Mouse (Mus musculus) lung, postnatal 14 days (tissue): ENCODE measurements around the gene Dmpk.

ENCODE experiments used
- DNase-seq: peaks from one replicate; pipeline ENCODE4 v3.0.0; 2021

Gene Dmpk

DNA sequence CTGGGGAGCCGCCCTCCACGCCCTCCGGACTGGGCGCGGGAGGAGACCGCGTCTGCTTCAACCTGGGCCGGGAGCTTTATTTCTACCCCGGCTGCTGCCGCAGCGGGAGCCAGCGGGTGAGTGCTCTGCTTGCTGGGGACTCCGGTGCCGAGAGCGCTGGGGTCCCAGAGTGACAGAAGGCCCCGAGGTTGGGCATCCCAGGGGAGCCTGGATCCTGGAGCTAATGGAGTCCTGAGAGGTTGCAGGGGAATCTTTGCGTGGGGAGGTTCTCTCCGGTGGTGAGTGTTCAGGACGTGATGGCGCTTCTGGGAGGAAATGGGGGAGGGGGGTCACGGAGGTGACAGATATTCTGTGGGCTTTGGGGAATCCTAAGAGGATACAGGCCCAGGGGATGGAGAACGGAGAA, 7.1 kb upstream of the Dmpk start:
- DNase-seq: no peak

GRCm38 (mm10) chr7:19077761-19078160, 5.9 kb upstream of the Dmpk start:
- peak; percentile 49 for DNase-seq

DNA sequence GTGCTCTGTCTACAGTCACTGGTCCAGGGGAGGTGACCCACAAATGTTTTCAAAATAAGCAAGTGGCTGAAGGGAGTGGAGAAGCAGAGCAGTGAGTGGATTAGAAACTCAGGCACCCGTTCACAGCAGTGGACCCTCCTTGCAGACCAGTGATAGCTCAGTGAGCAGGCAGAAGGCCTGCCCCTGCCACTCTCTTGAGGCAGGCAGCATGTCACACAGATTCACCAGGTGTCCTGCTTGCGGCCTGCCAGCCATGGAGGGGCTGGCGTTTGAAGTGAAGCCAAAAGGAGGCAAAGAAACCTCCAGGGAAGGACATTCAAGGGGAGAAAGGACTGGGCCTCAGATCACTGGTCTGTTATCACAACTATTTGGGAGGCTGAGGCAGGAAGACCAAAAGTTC, 4.9 kb upstream of the Dmpk start:
- DNase-seq: no peak

- DNase-seq: no peak
Observed at GRCm38 (mm10) chr7:19080451-19080950, 3.1 kb upstream of the Dmpk start.

DNA sequence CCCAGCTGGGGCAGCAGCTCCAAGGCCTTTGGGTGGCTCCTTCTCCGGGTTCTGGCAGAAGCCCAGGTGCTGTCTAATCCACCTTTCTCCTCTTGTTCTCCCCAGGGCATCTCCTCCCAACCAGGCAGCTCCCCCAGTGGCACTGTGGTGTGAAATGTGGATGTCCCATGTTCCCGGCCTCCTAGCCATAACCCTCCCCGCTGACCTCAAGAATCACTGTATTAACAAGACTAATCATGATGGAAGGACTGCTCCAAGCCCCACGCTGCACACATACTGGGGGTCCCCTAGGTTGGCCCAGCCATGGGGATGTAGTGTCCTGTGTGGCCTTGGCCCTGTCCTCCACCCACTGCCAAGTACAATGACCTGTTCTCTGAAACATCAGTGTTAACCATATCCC, 1.5 kb upstream of the Dmpk start:
- DNase-seq: no peak

DNA sequence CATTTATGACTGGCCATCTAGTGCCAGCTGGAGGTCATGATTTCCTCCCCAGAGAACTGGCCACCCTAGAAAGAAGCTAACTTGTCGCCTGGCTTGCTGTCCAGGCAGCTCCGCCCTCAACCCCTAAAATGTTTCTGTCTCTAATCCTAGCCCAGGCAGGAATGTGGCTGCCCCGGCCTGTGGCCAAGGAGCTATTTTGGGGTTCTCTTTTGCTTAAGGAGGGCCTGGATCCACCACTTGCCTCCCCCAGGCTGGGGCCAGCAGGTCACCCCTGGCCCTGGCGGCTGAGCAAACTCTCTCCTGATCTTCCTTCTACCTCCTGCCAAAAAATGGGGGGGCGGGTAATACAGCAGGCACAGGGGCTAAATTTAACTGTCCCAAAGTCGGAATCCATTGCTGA, 553 bp upstream of the Dmpk start:
- peak; percentile 56 for DNase-seq

DNA sequence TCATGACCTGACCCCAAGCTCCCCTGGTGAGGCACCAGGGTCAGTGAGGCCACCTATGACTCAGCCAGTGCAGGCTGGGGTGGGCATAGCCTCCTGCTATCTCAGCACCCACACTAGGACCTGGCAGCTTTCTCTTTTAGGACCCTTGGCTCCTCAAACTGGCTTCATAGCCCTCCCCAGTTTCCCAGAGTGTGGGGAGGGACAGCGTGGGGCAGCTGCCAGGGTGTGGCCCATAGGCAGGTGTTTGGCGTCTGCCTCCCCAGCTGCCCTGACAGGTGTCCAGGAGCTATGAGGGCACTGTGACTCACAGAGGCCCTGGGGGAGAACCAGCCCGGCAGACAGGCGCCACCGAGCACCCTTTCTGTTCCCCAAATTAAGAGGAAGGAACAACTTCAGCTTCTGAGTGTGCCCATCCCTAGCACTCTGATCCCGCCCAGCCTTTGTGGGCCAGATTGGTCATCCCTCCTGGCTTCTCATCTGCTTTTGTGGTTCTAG, 675 bp downstream of the Dmpk start:
- no peak for DNase-seq

GRCm38 (mm10) chr7:19084921-19085473, 1.3 kb downstream of the Dmpk start:
- no peak for DNase-seq

GRCm38 (mm10) chr7:19085495-19085894, 1.8 kb downstream of the Dmpk start:
- DNase-seq: no peak

DNA sequence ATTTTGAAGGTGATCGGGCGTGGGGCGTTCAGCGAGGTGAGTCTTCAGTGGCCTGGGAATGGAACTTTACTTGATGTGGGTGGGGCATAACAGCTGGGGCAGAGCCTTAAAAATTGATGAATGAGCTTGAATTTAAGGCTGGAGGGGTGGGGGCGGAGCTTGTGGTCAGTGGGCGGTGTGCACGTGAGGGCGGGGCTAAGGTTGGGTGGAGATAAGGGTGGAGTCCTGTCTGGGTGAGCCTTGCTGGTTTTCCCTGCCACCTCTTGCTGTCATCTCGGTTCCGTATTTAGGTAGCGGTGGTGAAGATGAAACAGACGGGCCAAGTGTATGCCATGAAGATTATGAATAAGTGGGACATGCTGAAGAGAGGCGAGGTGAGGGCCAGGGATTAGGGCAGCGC, 2.4 kb downstream of the Dmpk start:
- peak; percentile 64 for DNase-seq

- no peak for DNase-seq
Observed at GRCm38 (mm10) chr7:19086760-19087159, 3.1 kb downstream of the Dmpk start.

DNA sequence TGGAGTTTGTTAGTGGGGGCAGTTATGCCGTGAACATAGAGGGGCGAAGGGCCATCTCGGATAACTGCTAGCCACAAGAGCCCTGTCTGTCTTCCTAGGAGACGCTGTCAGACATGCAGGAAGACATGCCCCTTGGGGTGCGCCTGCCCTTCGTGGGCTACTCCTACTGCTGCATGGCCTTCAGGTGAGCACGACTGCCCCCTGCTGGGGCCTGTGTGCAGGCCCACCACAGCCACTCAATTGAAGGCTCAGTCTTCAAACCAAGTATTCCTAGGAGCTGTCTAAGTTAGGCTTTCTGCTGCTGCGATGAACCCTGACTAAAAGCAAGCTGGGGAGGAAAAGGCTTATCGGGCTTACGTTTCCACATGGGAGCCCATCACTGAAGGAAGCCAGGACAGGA, 5.2 kb downstream of the Dmpk start:
- peak; percentile 77 for DNase-seq

DNA sequence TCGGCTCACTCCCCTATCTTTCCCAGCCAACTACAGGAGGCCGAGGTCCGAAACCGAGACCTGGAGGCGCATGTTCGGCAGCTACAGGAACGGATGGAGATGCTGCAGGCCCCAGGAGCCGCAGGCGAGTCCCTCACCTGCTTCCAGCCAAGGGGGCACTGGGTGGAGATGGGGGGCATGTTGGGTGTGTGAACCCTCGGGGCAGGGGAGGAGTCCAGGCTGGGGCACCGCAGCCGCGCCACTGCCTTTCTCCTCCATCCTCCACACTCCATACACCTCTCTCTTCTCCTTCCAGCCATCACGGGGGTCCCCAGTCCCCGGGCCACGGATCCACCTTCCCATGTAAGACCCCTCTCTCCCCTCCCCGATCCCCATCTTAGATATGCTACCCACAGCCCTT, 8.3 kb downstream of the Dmpk start:
- no peak for DNase-seq

DNA sequence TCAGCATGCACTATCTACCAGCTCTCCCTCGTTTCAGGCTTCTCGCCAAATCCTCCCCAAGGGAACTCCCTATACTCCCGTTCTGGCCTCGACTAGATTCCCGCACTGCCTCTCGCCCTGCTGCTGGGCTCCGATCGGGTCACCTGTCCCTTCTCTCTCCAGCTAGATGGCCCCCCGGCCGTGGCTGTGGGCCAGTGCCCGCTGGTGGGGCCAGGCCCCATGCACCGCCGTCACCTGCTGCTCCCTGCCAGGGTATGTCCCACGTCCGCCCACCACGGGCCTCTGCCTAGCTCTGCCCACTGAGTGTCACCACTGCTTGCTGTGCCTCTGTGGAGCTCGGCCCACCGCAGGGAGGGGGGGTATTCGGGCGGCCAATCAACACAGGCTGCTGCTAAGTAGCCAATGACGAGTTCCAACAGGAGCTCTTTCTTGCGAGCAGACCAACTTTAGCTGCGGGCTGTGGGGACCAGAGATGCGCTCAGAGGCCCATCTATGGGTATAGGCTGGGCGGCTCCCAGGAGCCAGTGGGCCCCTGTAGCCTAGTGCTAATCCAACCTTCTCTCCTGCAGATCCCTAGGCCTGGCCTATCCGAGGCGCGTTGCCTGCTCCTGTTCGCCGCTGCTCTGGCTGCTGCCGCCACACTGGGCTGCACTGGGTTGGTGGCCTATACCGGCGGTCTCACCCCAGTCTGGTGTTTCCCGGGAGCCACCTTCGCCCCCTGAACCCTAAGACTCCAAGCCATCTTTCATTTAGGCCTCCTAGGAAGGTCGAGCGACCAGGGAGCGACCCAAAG, 8.9 kb downstream of the Dmpk start:
- peak; percentile 38 for DNase-seq

DNA sequence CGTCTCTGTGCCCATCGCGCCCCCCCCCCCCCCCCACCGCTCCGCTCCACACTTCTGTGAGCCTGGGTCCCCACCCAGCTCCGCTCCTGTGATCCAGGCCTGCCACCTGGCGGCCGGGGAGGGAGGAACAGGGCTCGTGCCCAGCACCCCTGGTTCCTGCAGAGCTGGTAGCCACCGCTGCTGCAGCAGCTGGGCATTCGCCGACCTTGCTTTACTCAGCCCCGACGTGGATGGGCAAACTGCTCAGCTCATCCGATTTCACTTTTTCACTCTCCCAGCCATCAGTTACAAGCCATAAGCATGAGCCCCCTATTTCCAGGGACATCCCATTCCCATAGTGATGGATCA, 9.5 kb downstream of the Dmpk start:
- peak; percentile 91 for DNase-seq

DNA sequence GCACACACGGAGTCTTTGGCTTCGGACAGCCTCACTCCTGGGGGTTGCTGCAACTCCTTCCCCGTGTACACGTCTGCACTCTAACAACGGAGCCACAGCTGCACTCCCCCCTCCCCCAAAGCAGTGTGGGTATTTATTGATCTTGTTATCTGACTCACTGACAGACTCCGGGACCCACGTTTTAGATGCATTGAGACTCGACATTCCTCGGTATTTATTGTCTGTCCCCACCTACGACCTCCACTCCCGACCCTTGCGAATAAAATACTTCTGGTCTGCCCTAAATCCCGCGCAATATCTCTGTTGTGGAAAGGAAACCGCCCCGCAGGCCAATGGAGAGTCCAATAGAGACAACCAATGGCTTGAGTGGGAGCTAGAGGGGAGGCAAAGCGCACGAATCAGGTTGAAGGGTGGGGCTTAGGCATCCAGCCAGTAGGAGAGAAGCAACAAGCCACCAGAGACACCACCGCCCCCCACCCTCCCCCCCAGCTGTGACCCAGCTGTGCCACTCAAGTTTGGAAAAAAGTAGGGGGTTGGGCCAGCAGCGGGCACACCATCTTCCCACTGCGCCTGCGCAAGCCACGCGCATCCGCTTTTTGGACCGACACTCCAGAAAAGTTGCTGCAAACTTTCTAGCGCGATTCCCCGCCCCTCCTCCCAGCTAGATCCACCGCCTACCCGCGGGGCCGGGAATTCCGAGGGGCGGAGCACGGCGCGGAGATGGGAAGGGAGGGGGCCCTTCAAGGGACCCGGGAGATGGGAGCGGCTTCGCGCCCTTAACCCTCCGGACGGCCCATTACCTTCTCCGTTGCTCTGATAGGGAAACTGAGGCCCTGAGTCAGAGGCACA, 10.1 kb downstream of the Dmpk start:
- DNase-seq: peak; percentile 97

- peak; percentile 58 for DNase-seq
Observed at GRCm38 (mm10) chr7:19094471-19094825, 10.8 kb downstream of the Dmpk start, which contains the start of gene Six5. Six5 (plus strand) TSS chr7:19094594.

GRCm38 (mm10) chr7:19094826-19095750, 11.4 kb downstream of the Dmpk start:
- DNase-seq: peak; percentile 51

DNA sequence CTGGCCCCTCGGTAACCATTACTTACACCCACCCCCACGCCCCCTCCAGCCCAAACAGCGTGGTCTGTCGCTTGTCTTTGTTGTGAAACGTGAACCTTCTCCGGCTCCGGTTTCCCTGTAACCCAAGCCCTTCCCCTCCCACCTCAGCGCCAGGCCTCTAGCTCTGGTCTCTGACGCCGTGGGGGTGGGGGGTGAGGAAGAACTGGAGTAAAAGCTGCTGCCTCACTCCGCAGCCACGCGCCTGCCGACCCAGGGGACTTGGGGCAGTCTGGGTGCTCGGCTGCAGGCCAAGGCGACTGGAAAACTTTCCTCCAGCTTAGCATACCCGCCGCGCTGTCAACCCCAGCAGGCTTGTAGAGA, 12.1 kb downstream of the Dmpk start:
- peak; percentile 61 for DNase-seq

- DNase-seq: no peak
Observed at GRCm38 (mm10) chr7:19096421-19096976, 12.8 kb downstream of the Dmpk start.

DNA sequence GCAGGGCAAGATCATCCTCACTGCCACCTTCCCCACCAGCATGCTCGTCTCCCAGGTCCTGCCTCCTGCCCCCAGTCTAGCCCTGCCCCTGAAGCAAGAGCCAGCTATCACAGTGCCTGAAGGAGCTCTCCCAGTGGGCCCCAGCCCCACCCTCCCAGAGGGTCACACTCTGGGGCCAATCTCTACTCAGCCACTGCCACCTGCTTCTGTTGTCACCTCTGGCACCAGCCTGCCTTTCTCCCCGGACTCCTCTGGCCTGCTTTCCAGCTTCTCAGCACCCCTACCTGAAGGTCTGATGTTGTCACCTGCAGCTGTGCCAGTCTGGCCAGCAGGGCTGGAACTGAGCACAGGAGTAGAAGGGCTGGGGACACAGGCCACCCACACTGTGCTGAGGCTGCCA, 13.6 kb downstream of the Dmpk start:
- no peak for DNase-seq

- no peak for DNase-seq
Observed at GRCm38 (mm10) chr7:19097863-19098262, 14.2 kb downstream of the Dmpk start.
